Mouse (Mus musculus): ENCODE data around the gene Gm5622.
"Not testable (repeated sequence)": the region's sequence is repeated elsewhere in the genome, so short reads cannot be mapped to it uniquely, and the experiment has no call there.

DNA sequence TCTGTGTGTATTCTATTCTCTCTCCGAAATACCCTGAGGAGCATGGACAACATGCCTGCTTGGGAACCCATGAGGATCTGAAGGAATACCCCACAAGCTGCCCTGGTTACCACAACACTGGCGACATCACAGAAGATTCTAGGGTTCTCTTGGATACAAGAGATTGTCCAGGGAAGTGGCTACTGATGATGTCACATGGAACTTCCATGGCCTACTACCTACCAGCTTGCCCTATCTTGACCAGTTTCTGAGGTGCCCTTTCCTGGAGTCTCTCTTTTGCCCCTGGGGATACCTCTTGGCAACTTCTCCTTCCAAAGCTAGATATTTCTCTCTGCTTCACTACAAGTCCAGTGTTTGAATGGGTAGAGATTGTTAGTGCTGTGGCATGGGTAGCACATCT, 142.8 kb downstream of the Gm5622 start, which contains the start of gene Gm17079:
- not testable (repeated sequence) for TF ChIP-seq GATA1 (IDR thresholded peaks at IDR 0.05; ENCODE audit: borderline replicate concordance, low read length); FLI1 (IDR thresholded peaks at IDR 0.05; ENCODE audit: low read length)

All from megakaryocyte, embryonic 14.5 days (primary cell).